Mouse (Mus musculus) layer of hippocampus, adult 9-11 months (tissue): ENCODE measurements around the gene Ankrd53.

Experiments
- DNase-seq: peaks from one replicate; pipeline ENCODE4 v3.0.0; 2022

Ankrd53 gene

GRCm38 (mm10) chr6:83762344-83762743 lies at the start of gene Ankrd53:
Gene Ankrd53, plus strand, starts transcription at chr6:83762644.
- no peak for DNase-seq

GRCm38 (mm10) chr6:83713271-83714136 lies 48.9 kb upstream of the Ankrd53 start:
- no peak for DNase-seq

DNA sequence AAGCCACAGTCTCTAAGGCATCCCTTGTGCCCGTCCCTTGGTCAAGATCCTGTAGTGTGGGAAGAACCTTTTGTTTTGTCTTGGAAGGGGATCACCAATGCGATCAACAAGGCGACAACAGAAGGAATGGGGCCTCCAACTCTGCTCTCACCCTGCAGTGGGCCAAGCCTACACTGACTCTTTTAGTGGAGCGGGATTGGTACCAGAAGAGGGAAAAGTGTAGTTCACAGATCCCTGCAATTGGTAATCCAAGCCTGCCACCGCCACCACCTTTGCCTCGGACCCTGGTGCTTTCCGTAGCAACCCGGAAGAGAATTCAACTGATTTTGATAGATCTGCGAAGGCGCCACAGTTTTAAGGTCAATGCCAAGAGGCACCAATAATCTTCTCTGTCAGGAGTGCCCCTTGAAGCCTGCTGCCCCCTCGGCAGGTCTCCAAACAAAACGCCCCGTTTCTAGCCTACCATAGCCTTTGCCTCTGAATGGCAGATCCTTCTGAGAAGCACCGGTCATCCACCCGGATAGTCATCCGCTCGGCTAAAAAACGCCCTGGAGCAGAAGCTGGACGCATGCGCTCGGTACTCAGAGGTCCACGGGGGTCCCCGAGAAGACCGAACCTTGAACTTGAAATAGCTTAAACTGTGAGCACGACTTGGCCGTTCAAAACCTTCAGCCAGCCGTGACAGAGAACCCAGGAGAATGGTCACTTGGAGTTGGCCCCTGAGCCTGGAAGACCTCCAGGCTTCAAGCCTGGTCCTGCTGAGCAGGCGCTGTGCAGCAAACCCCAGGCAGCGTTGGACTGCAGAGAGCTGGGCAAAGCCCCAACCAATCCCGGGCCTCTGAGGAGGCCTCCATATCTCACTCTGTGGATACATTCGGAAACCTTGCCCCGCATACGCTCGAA lies 48.0 kb upstream of the Ankrd53 start:
- no peak for DNase-seq

DNA sequence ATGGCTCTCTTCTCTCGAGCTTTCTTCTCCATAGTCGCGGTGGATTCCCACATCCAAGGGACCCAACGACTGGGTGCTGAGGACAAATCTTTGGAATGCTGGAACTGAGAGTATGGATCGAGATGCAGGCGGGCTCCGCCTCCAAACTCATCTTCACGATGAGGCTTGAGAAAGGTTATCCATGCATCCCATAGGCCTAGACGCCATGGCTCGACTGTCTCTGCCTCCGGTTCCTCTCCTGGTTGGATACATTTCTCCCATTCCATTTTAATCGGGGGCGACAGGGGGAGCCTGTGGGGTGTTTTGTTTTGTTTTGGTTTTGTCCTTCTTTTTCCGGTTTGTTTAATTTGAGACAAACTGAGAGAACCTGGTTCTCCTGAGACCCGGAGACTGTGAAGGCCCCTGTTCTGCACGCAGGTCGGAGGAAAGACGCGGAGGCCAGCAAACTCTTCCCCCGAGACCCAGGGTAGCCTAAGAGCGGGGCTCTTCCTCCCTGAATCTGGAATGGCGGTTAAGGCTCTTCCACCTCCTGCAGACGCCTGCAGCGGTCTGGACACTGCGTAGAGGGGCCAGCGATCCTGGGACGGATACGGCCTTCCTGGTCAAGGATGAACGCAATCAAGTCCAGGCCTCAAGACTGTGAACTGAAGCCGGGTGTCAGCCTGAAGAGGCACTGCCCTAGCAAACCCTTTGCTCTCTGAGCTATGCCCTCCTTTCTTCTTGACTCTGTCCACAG lies 46.8 kb upstream of the Ankrd53 start:
- no peak for DNase-seq

- DNase-seq = no peak
These were observed 45.4 kb upstream of the Ankrd53 start for GRCm38 (mm10) chr6:83717026-83717425.

GRCm38 (mm10) chr6:83722526-83722925 lies 39.9 kb upstream of the Ankrd53 start:
- no peak for DNase-seq

DNA sequence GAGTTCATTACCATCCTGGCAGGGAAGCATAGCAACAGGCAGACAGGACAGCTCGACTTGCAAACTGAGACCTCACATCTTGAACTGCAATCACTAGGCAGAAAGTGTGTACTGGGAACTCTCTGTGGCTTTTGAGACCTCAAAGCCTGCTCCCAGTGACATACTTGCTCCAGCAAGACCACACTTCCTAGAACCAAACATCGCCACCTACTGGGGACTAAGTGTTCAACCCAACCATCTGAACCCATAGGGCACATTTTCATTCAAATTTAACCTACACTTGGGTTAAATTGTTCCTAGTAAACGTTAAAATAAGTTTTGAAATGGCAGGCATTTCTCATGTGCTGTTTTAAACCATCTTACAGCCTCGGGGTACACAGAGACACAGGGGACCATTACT lies 35.3 kb upstream of the Ankrd53 start:
- DNase-seq = no peak

- no peak for DNase-seq
These were observed 34.0 kb upstream of the Ankrd53 start for GRCm38 (mm10) chr6:83728488-83728887.

GRCm38 (mm10) chr6:83729350-83729970 lies 33.0 kb upstream of the Ankrd53 start:
- peak; percentile 33 for DNase-seq

DNA sequence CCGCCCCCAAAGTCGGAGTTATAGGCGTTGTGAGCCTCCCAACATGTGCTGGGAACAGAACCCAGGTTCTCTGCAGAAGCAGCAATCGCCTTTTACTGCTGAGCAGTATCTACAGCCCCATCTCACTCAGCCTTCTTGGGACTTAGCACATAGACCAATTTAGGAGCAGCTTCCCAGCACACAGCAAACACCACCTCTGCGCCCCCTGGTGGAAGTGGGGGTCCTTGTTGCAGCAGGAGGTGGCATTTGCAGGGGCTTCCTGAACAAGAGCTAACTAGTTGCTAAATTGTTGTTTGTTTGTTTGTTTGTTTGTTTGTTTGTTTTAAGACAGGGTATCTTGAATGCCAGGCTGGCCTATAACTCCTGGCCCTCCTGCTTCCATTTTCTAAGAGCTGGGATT lies 31.3 kb upstream of the Ankrd53 start:
- peak; percentile 25 for DNase-seq

DNA sequence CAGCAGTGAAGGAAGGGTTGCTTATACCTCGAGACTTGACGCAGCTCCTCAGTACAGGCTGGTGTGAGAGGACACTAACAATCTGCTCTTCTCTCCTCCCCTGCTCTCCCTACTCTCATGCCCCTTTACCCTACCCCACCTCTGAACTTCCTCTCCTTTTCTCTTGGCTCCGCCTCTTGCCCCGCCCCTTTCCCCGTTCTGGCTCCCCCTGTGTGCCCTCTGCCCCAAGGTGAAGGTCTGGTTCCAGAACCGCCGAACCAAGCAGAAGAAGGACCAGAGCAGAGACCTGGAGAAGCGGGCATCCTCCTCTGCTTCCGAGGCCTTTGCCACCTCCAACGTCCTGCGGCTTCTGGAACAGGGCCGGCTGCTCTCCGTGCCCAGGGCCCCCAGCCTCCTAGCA lies 25.1 kb upstream of the Ankrd53 start:
- DNase-seq = no peak

DNA sequence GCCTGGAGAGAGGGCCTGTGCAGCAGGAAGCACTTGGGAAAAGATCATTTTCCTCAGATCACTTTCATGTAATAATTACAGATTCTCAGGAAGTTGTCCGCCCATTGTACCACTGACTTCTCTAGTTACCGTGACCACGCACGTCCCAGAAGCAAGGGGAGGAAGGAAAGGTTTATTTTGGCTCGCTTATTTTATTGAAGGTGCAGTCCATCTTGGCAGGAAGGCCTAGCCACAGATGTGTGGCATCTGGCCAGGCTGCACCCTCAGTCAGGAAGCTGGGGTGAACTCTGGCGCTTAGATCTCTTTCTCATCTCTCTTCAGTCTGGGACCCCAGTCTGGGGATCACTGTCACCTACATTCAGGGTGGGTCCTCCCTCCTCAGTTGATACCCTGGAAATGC lies 23.8 kb upstream of the Ankrd53 start:
- no peak for DNase-seq

- no peak for DNase-seq
These were observed 19.7 kb upstream of the Ankrd53 start, which contains the start of gene Atp6v1b1 for GRCm38 (mm10) chr6:83742761-83743160. Gene Atp6v1b1, plus strand, starts transcription at chr6:83742990.

DNA sequence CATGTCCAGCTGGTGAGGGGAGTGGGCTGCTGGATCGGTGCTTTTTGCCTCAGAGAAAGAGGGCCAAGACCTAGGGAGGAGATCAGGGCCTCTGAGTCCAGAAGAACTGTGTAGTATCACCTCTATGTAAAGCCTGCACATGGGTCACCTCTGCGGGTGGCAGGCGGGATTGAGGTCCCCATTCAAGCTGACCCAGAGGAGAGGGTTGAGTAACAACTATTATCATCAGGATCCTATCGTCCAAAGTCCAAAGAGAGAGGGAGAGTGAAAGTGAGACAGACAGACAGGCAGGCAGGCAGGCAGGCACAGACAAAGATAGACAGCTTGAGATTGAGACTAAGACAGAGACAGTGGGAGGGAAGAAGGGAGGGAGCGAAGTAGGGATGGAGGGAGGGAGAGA lies 19.2 kb upstream of the Ankrd53 start:
- DNase-seq = no peak

DNA sequence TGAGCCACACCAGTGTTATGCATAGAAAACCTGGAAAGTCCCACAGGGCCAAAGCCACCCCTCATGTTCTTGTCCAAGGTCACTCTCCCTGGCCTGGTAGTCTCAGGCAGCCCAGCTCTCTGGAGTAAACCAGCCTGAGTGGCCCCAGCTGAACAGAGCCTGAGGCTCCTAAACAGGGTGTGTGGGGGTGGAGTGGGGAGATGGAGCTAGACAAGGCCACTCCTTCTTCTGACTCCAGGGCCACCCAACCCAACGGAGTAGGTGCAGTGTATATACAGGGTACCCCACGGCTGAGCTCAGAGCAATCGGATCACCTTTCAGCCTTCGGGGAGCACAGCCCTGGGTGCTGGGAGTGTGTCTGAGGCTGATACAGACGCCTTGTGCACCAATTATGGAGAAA lies 18.3 kb upstream of the Ankrd53 start:
- DNase-seq = no peak

DNA sequence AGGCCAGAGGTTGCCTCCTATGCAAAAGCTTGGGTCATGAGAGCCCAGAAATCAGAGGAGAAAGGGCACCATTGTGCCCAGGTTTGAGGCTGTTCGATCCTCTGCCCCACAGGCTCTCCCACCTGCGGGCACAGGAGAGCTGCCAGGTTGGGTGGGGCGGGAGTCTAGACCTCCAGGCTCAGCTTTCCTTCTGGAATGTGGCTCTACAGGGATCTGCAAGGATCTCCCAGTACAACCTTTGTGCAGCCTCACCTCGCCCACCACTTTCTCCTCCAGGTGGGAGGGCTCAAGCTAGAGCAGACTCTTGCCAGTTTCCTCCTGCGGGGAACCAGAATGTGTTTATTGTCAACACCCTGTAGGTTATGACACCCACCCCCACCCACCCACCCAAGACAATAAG lies 17.9 kb upstream of the Ankrd53 start:
- DNase-seq = no peak

DNA sequence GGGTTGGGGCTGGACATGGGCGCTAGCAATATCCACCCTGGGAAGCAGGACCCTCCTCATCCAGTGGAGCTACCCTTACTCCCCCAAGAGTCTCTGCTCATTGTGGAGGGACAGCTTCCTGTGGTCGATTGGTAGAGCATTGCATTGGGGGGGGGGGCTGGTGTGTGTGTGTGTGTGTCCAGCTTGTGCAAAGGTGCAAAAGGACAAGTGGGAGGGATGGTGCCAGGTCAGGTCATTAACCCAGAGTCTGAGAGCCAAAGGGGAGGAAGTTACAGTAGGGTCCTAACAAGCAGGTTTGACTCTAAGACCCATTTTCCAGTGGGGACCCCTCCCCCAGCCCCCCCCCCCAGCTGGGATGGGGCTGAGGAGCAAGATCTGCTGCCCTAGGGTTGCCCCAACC lies 17.0 kb upstream of the Ankrd53 start:
- DNase-seq = no peak

GRCm38 (mm10) chr6:83749286-83749685 lies 13.2 kb upstream of the Ankrd53 start:
- DNase-seq = no peak

GRCm38 (mm10) chr6:83750171-83750684 lies 12.2 kb upstream of the Ankrd53 start:
- DNase-seq = no peak

GRCm38 (mm10) chr6:83756051-83756450 lies 6.4 kb upstream of the Ankrd53 start:
- DNase-seq = no peak

- DNase-seq = no peak
These were observed 512 bp downstream of the Ankrd53 start for GRCm38 (mm10) chr6:83762880-83763431.

DNA sequence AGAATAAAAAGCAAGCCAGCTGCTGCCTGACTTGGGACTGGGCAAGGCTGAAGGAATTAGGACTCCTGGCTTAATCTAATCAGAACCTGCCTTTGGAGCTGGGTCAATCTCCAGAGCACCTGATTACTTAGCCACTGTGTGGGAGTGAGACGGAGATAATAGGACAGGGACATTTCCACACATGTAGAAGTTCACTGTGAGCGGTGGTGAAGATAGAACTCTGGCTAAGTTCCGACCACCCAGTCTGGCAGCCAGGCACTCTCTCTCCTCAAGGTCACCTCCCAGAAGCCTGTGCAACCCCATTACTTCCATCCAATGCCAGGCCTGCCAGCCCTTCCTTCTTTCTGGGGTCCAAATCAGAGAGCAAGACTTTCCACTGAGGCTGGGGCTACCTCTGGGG lies 4.5 kb downstream of the Ankrd53 start:
- no peak for DNase-seq
